Mouse (Mus musculus): ENCODE data around the gene Vmn1r53. TPM values are rescaled to one million over a fixed set of nuclear protein-coding genes. Genes with fewer than 3 reads are reported as not detected.

Gene Vmn1r53
- polyA plus RNA-seq (2017; shearing (Covaris generic)) = not detected

DNA sequence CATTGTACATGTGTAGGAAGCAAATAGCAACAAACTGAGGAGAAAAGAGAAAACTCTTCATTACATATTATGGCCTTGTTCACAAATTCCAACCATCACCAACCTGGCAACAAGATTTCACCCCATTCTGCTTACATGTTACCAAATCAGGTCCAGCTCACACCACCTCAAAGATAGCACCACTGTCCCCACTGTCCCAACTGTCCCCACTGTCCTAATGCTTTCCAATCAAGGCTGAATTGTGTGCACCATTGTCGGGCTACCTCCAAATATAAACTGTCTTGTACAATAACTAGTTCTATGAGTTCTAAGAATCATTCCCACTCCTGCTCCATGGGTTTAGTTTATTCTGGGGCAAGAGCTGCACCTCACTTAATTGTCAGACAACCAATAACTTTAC, at the start of gene Vmn1r53:
Vmn1r53 (minus strand) TSS at position 101 of the 400 bp plus-strand sequence.

DNA sequence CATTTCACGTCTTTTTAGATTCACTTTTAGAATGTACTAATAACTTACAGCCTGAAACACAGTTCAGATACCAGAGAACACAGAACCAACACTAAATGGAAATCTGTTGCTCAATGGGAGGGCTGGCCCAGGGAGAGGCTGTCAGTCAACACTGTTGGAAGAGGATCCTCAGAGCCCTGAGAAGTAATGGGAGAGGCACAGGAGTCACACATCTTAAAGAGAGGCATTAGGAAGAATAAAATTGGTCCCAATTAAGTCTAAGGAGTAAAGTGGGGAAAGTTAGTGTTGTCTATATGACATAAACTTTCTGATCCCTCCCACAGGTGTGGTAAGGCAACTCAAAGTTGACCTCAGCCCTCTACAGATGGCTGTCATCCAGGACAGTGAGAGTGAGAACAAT, 21.8 kb upstream of the Vmn1r53 start, which contains the start of gene Vmn1r54:
Vmn1r54 (plus strand) TSS at position 301 of the 400 bp plus-strand sequence.

DNA sequence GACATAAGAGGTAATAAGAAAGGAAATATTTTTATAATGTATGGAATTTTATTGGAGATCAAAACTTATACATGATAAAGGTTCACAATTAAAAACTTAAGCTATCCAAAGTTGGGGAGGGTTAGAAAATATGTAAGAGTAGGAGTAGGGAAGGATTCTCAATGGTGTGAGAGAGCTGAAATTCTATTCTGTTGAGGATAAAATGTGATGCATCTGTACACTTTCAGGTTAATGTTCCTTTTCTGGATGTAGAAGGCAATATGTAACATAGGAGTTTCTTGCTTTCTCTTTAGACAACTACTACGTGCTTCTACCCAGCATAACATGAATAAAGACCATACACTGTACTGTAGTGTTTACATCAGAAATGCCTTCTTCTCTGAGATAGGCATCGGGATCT, 21.7 kb downstream of the Vmn1r53 start, which contains the start of gene V1ra8:
V1ra8 (plus strand) TSS at position 301 of the 400 bp plus-strand sequence.

DNA sequence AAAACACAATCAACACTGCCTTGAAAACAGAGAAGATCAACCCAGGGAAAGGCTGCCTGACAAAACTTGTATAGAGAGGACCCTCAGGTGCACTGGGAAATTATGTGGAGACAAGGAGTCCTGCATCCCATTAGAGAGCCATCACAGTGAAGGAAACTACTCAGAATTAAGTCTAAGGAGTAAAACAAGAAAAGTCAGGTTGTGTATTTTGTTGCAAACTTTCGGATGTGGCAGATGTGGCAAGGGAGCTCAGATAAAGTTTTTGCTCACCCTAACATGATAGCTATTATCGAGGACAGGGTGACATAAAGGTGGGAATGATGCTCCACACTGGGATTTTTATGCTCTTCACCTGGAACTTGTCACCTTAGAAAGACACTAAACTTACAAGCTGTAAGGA, 49.7 kb downstream of the Vmn1r53 start, which contains the start of gene Vmn1r52:
Vmn1r52 (plus strand) TSS at position 301 of the 400 bp plus-strand sequence.

Other genes with a start within 250 kb of the Vmn1r53 start
- not detected for gene Vmn1r47, start 208.3 kb downstream of the Vmn1r53 start, polyA plus RNA-seq (2017; shearing (Covaris generic))
- not detected for gene Vmn1r48, start 187.6 kb downstream of the Vmn1r53 start, polyA plus RNA-seq (2017; shearing (Covaris generic))
- 0.04 TPM for gene Vmn1r49, start 145.9 kb downstream of the Vmn1r53 start, polyA plus RNA-seq (2017; shearing (Covaris generic))
- gene Vmn1r50, start 123.0 kb downstream of the Vmn1r53 start, polyA plus RNA-seq (2017; shearing (Covaris generic)) = not detected
- gene Vmn1r51, start 101.8 kb downstream of the Vmn1r53 start, polyA plus RNA-seq (2017; shearing (Covaris generic)) = not detected
- gene Vmn1r52, start 49.6 kb downstream of the Vmn1r53 start, polyA plus RNA-seq (2017; shearing (Covaris generic)) = not detected
- gene V1ra8, start 21.6 kb downstream of the Vmn1r53 start, polyA plus RNA-seq (2017; shearing (Covaris generic)) = not detected
- gene Vmn1r54, start 21.9 kb upstream of the Vmn1r53 start, polyA plus RNA-seq (2017; shearing (Covaris generic)) = not detected
- gene BC048671, start 76.8 kb upstream of the Vmn1r53 start, polyA plus RNA-seq (2017; shearing (Covaris generic)) = not detected
- not detected for gene Chst13, start 100.7 kb upstream of the Vmn1r53 start, polyA plus RNA-seq (2017; shearing (Covaris generic))
- gene Uroc1, start 108.8 kb upstream of the Vmn1r53 start, polyA plus RNA-seq (2017; shearing (Covaris generic)) = not detected
- gene Zxdc, start 145.1 kb upstream of the Vmn1r53 start, polyA plus RNA-seq (2017; shearing (Covaris generic)) = 2.4 TPM
- gene Cfap100, start 204.4 kb upstream of the Vmn1r53 start, polyA plus RNA-seq (2017; shearing (Covaris generic)) = not detected
- not detected for gene Klf15, start 238.1 kb upstream of the Vmn1r53 start, polyA plus RNA-seq (2017; shearing (Covaris generic))

All from CD4-positive, CD25-positive, alpha-beta regulatory T cell, adult 9 weeks (primary cell).